Mouse (Mus musculus) intestine, postnatal 0 days (tissue): ENCODE results near the gene Ankrd44. TPM values are rescaled to one million over a fixed set of nuclear protein-coding genes. Genes with fewer than 3 reads are reported as not detected.

ENCODE experiments used
- ATAC-seq: fragments of 200-750 bp; cut with Nextera tagmentation; 2 replicates; pipeline ENCODE4 v1.8.0; 2017; ENCODE audit warnings: mild to moderate bottlenecking, moderate TSS enrichment, moderate library complexity
- H3K27ac ChIP-seq: fragments of 300-500 bp; sonication (generic); 2 replicates; pipeline ENCODE4 v1.5.1; 2014; ENCODE audit warnings: mild to moderate bottlenecking, low read depth, low read length, moderate library complexity
- H3K27me3 ChIP-seq: fragments of 300-500 bp; sonication (generic); replicated peaks from 2 replicates; pipeline ENCODE4 v1.6.1; 2014; ENCODE audit warnings: low read length, mixed read lengths; ENCODE audit not compliant: control insufficient read depth, insufficient read depth
- H3K36me3 ChIP-seq: fragments of 300-500 bp; sonication (generic); 2 replicates; pipeline ENCODE4 v1.6.1; 2014; ENCODE audit warnings: mild to moderate bottlenecking, moderate library complexity; ENCODE audit not compliant: control insufficient read depth, insufficient read depth
- H3K4me1 ChIP-seq: fragments of 300-500 bp; sonication (generic); replicated peaks from 2 replicates; pipeline ENCODE4 v1.6.1; 2014; ENCODE audit warnings: antibody characterized with exemption, low read length, mixed read lengths; ENCODE audit not compliant: control insufficient read depth, insufficient read depth
- H3K4me2 ChIP-seq: fragments of 300-500 bp; sonication (generic); replicated peaks from 2 replicates; pipeline ENCODE4 v1.6.1; 2014; ENCODE audit warnings: low read depth, mild to moderate bottlenecking, moderate library complexity
- H3K4me3 ChIP-seq: fragments of 300-500 bp; sonication (generic); 2 replicates; pipeline ENCODE4 v1.5.1; 2014; ENCODE audit warnings: low read depth, low read length
- H3K9ac ChIP-seq: fragments of 300-500 bp; sonication (generic); 2 replicates; pipeline ENCODE4 v1.6.1; 2014; ENCODE audit warnings: mild to moderate bottlenecking, low read depth, low read length
- H3K9me3 ChIP-seq: fragments of 300-500 bp; sonication (generic); 2 replicates; pipeline ENCODE4 v1.6.1; 2016; ENCODE audit warnings: mixed run types; ENCODE audit not compliant: control insufficient read depth
- CTCF ChIP-seq: sonication (generic); IDR thresholded peaks from 2 replicates; pipeline ENCODE4 v1.5.1; 2016; ENCODE audit warnings: low read depth, mild to moderate bottlenecking, control low read depth, antibody characterized with exemption, moderate library complexity
- WGBS: fragments of 180-500 bp; shearing (Covaris S2); extraction: QIAGEN DNeasy Blood & Tissue Kit; methylation state at CpG from one replicate; pipeline ENCODE4 v1.1.7; 2014; 5-methylcytosine and 5-hydroxymethylcytosine counted together
- polyA plus RNA-seq: library from polyadenylated mRNA; unstranded; fragments of >200 nt; fragmentation: Nextera tagmentation; extraction: Ambion mirVana; gene quantifications from 2 replicates; pipeline ENCODE4 v1.2.1, GENCODE M21; 2015

Ankrd44 gene
- polyA plus RNA-seq, 1 experiment from 2014 or later = 5.5 TPM

DNA sequence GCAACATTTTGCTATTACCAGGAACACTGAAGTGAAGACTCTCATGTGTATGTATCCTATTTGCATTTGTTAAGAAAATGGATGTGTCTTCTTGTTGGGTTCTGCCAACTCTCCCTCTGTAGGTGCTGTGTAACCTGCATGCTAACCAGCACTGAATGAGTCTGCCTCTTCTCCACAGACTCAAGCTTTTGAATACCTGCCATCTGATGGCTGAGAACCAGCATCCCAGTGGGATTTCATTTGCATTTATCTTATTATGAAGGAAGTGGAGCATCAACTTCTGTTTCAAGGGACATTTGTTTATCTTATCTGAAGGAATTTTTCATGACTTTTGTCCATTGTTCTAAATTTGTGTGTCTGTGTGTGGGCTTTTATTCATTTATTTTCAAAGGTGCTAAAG lies 180.5 kb downstream of the Ankrd44 start:
- Histone ChIP-seq H3K4me3 (no peak overlapping the region), H3K36me3 (no peaks in the 10 kb centered on the region), H3K9ac (no peak overlapping the region), H3K27ac (no peak overlapping the region), H3K9me3 (no peaks in the 10 kb centered on the region), H3K27me3 (no peaks in the 10 kb centered on the region), H3K4me2 (no peak overlapping the region), H3K4me1 (no peaks in the 10 kb centered on the region; the same call in 1 of the 2 replicates)
- TF ChIP-seq CTCF = no peak
- no peak for ATAC-seq

DNA sequence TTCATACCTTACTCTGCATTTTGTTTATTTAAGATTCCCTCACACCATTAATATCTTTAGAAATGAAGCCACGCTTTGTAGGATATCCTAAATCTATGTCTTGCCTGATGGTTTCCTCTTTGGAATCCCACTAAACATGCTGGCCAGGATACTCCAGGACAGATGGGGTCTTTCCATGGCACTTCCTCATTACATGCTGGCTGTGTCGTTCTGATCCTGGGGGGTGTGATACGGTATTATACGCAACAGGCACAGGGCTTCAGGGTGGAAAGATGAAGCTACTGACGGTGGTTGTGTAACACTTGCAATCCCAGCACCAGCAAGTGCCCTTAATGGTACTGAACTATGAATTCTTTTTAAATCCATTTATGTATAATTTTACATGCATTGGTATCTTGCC lies 182.0 kb downstream of the Ankrd44 start:
- ATAC-seq = no peak
- no peak for TF ChIP-seq CTCF
- H3K9ac ChIP-seq = no peak overlapping the region

DNA sequence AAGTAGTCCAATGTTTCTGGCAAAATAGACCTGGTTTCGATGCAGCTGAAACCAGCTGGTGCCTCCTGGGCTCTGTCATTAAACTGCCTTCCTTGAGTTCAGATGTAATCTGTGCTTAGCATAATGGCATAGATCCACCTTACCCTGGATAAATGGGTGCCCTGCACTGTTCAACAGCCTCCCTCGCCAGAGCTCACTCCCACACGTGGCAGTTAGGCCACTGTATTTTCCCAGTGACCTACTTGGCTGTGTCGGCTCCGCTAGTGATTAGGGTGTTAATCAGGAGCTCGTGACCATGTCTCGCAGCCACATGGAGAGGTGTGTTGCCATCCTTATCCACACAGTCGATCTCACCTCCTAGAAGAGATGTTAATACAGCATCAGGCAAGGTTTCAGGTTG lies 183.1 kb downstream of the Ankrd44 start:
- Histone ChIP-seq H3K27ac (no peak overlapping the region), H3K4me1 (no peaks in the 10 kb centered on the region; the same call in 1 of the 2 replicates), H3K9me3 (no peaks in the 10 kb centered on the region), H3K36me3 (no peaks in the 10 kb centered on the region), H3K4me2 (no peak overlapping the region), H3K9ac (no peak overlapping the region), H3K27me3 (no peaks in the 10 kb centered on the region), H3K4me3 (no peak overlapping the region)
- no peak for ATAC-seq
- 83% methylated on average over 8 of the region's 8 CpGs for WGBS
- no peak for TF ChIP-seq CTCF

More for the DNA sequence above, 182.0 kb downstream of the Ankrd44 start:
- no peaks in the 10 kb centered on the region; the same call in 1 of the 2 replicates for H3K4me1 ChIP-seq
- H3K36me3 ChIP-seq = no peaks in the 10 kb centered on the region
- 72% methylated on average over 5 of the region's 5 CpGs for WGBS
- H3K27ac ChIP-seq = no peak overlapping the region
- H3K4me2 ChIP-seq = no peak overlapping the region
- no peaks in the 10 kb centered on the region for H3K27me3 ChIP-seq
- no peaks in the 10 kb centered on the region for H3K9me3 ChIP-seq
- H3K4me3 ChIP-seq = no peak overlapping the region

- TF ChIP-seq CTCF = no peak
- no peak overlapping the region for H3K4me2 ChIP-seq
- H3K27ac ChIP-seq = no peak overlapping the region
- H3K4me1 ChIP-seq = no peaks in the 10 kb centered on the region
- no peaks in the 10 kb centered on the region for H3K36me3 ChIP-seq
- H3K9ac ChIP-seq = no peak overlapping the region
- WGBS = 70% methylated on average over 5 of the region's 5 CpGs
- H3K27me3 ChIP-seq = no peaks in the 10 kb centered on the region
- no peaks in the 10 kb centered on the region for H3K9me3 ChIP-seq
- no peak overlapping the region for H3K4me3 ChIP-seq
- ATAC-seq = no peak
Observed at GRCm38 (mm10) chr1:54740936-54741335, 185.3 kb downstream of the Ankrd44 start.

- Histone ChIP-seq H3K36me3 (no peaks in the 10 kb centered on the region), H3K4me3 (no peak overlapping the region), H3K4me2 (no peak overlapping the region), H3K9me3 (no peaks in the 10 kb centered on the region), H3K9ac (no peak overlapping the region), H3K4me1 (no peaks in the 10 kb centered on the region), H3K27ac (no peak overlapping the region), H3K27me3 (no peaks in the 10 kb centered on the region)
- 91% methylated on average over 3 of the region's 3 CpGs for WGBS
- ATAC-seq = no peak
- no peak for TF ChIP-seq CTCF
Observed at GRCm38 (mm10) chr1:54737472-54737871, 188.7 kb downstream of the Ankrd44 start.

DNA sequence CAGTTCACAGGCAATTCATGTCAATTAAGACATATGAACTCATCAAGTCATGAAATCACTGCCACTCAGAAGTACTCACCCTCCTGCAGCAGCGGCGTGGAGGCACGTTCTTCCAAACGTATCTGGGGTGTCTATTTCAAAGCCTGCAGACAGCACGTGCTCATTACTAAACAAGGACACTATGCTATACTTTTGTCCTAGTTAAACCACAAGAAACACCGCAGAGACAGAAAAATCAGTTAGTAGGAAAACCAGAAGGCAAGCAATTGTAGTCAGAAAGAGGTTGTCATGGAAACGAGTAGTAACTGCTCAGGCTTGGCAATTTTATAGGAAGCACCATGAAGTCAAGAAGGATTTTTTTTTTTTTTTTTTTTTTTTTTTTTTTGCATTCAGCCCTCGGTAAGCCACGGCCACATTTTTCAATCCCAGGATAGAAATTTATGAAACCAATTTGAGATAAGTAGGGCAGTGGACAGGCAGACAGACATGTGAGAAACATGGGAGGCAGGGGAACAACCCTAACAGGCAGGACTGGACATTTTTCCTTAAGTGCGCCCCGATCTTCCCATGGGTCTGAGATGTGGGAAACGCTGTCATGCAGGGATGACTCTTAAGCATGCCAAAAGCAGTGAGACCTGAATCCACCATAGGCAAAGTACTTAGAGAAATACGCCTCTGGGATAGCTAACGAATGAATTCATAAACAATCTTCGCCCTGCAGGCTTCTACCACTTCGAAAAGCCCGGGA lies 191.1 kb downstream of the Ankrd44 start:
- Histone ChIP-seq H3K4me2 (no peak overlapping the region), H3K4me1 (no peaks in the 10 kb centered on the region), H3K27ac (no peak overlapping the region), H3K4me3 (no peak overlapping the region), H3K36me3 (no peaks in the 10 kb centered on the region), H3K27me3 (no peaks in the 10 kb centered on the region), H3K9me3 (no peaks in the 10 kb centered on the region), H3K9ac (no peak overlapping the region)
- TF ChIP-seq CTCF = no peak
- no peak for ATAC-seq
- 80% methylated on average over 17 of the region's 17 CpGs for whole genome bisulfite sequencing
